In genomic region chr10:108336581-108336980, GRCm38 (mm10) we compare ENCODE assay signal across 24 mouse cellular contexts. TPM values are rescaled to one million over a fixed set of nuclear protein-coding genes. Genes with fewer than 3 reads are reported as not detected.
A peak's percentile ranks its signal among the peaks of the same experiment; 100 is the strongest.
DNase-seq lines count a peak whose midpoint lies in the region; ATAC-seq and TF ChIP-seq lines count a peak whose summit lies in the region.
"Had no signal": no experiment of that assay in that cellular context is flagged by ENCODE, and none has a peak within 500 bp of the region (broad histone marks: within the 10 kb centered on the region; RNA-seq: fewer than 3 reads in every experiment).

No protein-coding gene starts in this region.

- H3K9me3 ChIP-seq in heart, embryonic 12.5 days (replicated peaks) = no peaks in the 10 kb centered on the region
- no peaks in the 10 kb centered on the region for H3K9me3 ChIP-seq in midbrain, embryonic 11.5 days (ENCODE audit: control insufficient read depth, low read length)
- H3K9me3 ChIP-seq in midbrain, embryonic 16.5 days (replicated peaks; ENCODE audit: control insufficient read depth, low read length, poor library complexity, severe bottlenecking) = no peaks in the 10 kb centered on the region
- no peaks in the 10 kb centered on the region for H3K9me3 ChIP-seq in kidney, embryonic 15.5 days (replicated peaks)
- H3K9me3 ChIP-seq: embryonic facial prominence, embryonic 15.5 days; forebrain, embryonic 12.5 days; hindbrain, embryonic 10.5 days; midbrain, embryonic 13.5 days; neural tube, embryonic 12.5 days; stomach, embryonic 15.5 days had no signal

- TF ChIP-seq CTCF in layer of hippocampus, adult 2 months (conservative IDR thresholded peaks at IDR 0.05) = no peak

- H3K27ac ChIP-seq in heart, embryonic 12.5 days (ENCODE audit: poor library complexity, severe bottlenecking) = no peak overlapping the region
- no peak overlapping the region for H3K27ac ChIP-seq in midbrain, embryonic 11.5 days (ENCODE audit: low read depth, low read length)
- no peak overlapping the region for H3K27ac ChIP-seq in midbrain, embryonic 16.5 days (ENCODE audit: low read length)
- H3K27ac ChIP-seq in kidney, embryonic 15.5 days = peak overlapping the region; percentile 61
- no peak overlapping the region for H3K27ac ChIP-seq in layer of hippocampus, adult 2 months
- H3K27ac ChIP-seq: embryonic facial prominence, embryonic 15.5 days; forebrain, embryonic 12.5 days; hindbrain, embryonic 10.5 days; midbrain, embryonic 13.5 days; neural tube, embryonic 12.5 days; stomach, embryonic 15.5 days had no signal

- H3K27me3 ChIP-seq in heart, embryonic 12.5 days (replicated peaks) = no peaks in the 10 kb centered on the region
- H3K27me3 ChIP-seq in midbrain, embryonic 11.5 days (ENCODE audit: control insufficient read depth, insufficient read depth, low read length) = peaks cover 2% of the 10 kb centered on the region
- peaks cover 4% of the 10 kb centered on the region; the same call in 1 of the 2 replicates for H3K27me3 ChIP-seq in midbrain, embryonic 16.5 days (ENCODE audit: control insufficient read depth, insufficient read depth, low read depth, low read length)
- H3K27me3 ChIP-seq in kidney, embryonic 15.5 days = no peaks in the 10 kb centered on the region
- H3K27me3 ChIP-seq: embryonic facial prominence, embryonic 15.5 days; forebrain, embryonic 12.5 days; stomach, embryonic 15.5 days had no signal

- H3K36me3 ChIP-seq in heart, embryonic 12.5 days = peaks cover 21% of the 10 kb centered on the region
- H3K36me3 ChIP-seq in midbrain, embryonic 11.5 days (ENCODE audit: control insufficient read depth, insufficient read depth, low read length) = no peaks in the 10 kb centered on the region
- H3K36me3 ChIP-seq in midbrain, embryonic 16.5 days (ENCODE audit: control insufficient read depth, insufficient read depth, low read length) = no peaks in the 10 kb centered on the region
- H3K36me3 ChIP-seq in kidney, embryonic 15.5 days = peaks cover 15% of the 10 kb centered on the region
- H3K36me3 ChIP-seq: embryonic facial prominence, embryonic 15.5 days; midbrain, embryonic 13.5 days; neural tube, embryonic 12.5 days; stomach, embryonic 15.5 days had no signal

- peaks cover 4% of the 10 kb centered on the region; the same call in 1 of the 2 replicates for H3K4me1 ChIP-seq in heart, embryonic 12.5 days (replicated peaks)
- H3K4me1 ChIP-seq in midbrain, embryonic 11.5 days (ENCODE audit: control insufficient read depth, insufficient read depth, low read length) = peaks cover 8% of the 10 kb centered on the region
- H3K4me1 ChIP-seq in midbrain, embryonic 16.5 days (ENCODE audit: control insufficient read depth, insufficient read depth, low read length) = peaks cover 8% of the 10 kb centered on the region; the same call in 1 of the 2 replicates
- H3K4me1 ChIP-seq in kidney, embryonic 15.5 days = peaks cover 31% of the 10 kb centered on the region

- WGBS in heart, embryonic 12.5 days = 83% methylated on average over 9 of the region's 9 CpGs
- WGBS in midbrain, embryonic 11.5 days = 91% methylated on average over 9 of the region's 9 CpGs
- WGBS in midbrain, embryonic 16.5 days = 93% methylated on average over 9 of the region's 9 CpGs
- 59% methylated on average over 9 of the region's 9 CpGs for WGBS in kidney, embryonic 15.5 days

- H3K4me2 ChIP-seq in heart, embryonic 12.5 days = no peak overlapping the region
- H3K4me2 ChIP-seq in midbrain, embryonic 11.5 days = no peak overlapping the region
- no peak overlapping the region for H3K4me2 ChIP-seq in midbrain, embryonic 16.5 days (ENCODE audit: low read length)
- H3K4me2 ChIP-seq in kidney, embryonic 15.5 days = peak overlapping the region; percentile 12
- H3K4me2 ChIP-seq: embryonic facial prominence, embryonic 15.5 days; forebrain, embryonic 12.5 days; midbrain, embryonic 13.5 days; neural tube, embryonic 12.5 days; stomach, embryonic 15.5 days had no signal

- H3K9ac ChIP-seq in heart, embryonic 12.5 days = no peak overlapping the region
- no peak overlapping the region for H3K9ac ChIP-seq in midbrain, embryonic 11.5 days (ENCODE audit: low read length)
- H3K9ac ChIP-seq in midbrain, embryonic 16.5 days (ENCODE audit: low read depth, low read length) = no peak overlapping the region
- no peak overlapping the region for H3K9ac ChIP-seq in kidney, embryonic 15.5 days
- H3K9ac ChIP-seq: embryonic facial prominence, embryonic 15.5 days; forebrain, embryonic 12.5 days; midbrain, embryonic 13.5 days; neural tube, embryonic 12.5 days; stomach, embryonic 15.5 days had no signal

- no peak for ATAC-seq in heart, embryonic 12.5 days (ENCODE audit: insufficient number of reproducible peaks, low FRiP score)
- no peak for ATAC-seq in midbrain, embryonic 11.5 days (ENCODE audit: low FRiP score)
- ATAC-seq in midbrain, embryonic 16.5 days = no peak
- no peak for ATAC-seq in kidney, embryonic 15.5 days (replicated peaks; ENCODE audit: low FRiP score)
- ATAC-seq: CD4-positive, CD25-positive, alpha-beta regulatory T cell, adult 4 months; midbrain, embryonic 13.5 days had no signal

- DNase-seq in heart, adult 18-20 months = peak; percentile 12 to 13
- DNase-seq in midbrain, embryonic 11.5 days (ENCODE audit: low spot score, missing footprints) = peak; percentile 76
- peak; percentile 21 to 42 for DNase-seq in kidney, postnatal 36 days
- no peak for DNase-seq in layer of hippocampus, adult 2 months (ENCODE audit: low spot score in 2 of 2)
- no peak for DNase-seq in right cerebral cortex, postnatal 10 days (ENCODE audit: low spot score in 2 of 2)
- DNase-seq: cerebellum, adult 11 months; cerebellum, adult 9-11 months; gastrocnemius, postnatal 36 days; heart, postnatal 10 days; lung, postnatal 14 days; right cerebral cortex, postnatal 4 days; thymus, adult 18-20 months; thymus, postnatal 36 days had no signal

- no peak overlapping the region for H3K4me3 ChIP-seq in heart, embryonic 12.5 days
- no peak overlapping the region for H3K4me3 ChIP-seq in midbrain, embryonic 11.5 days (ENCODE audit: low read depth, low read length)
- no peak overlapping the region for H3K4me3 ChIP-seq in midbrain, embryonic 16.5 days (ENCODE audit: low read depth, low read length)
- no peak overlapping the region for H3K4me3 ChIP-seq in kidney, embryonic 15.5 days (replicated peaks)
- H3K4me3 ChIP-seq in layer of hippocampus, adult 2 months = no peak overlapping the region
- H3K4me3 ChIP-seq: embryonic facial prominence, embryonic 15.5 days; forebrain, embryonic 12.5 days; hindbrain, embryonic 10.5 days; midbrain, embryonic 13.5 days; neural tube, embryonic 12.5 days; stomach, embryonic 15.5 days had no signal

RNA-seq across cellular contexts. Expression of gene Pawr, which starts 4.7 kb away (rescaled TPM):
- 1 to 10 TPM; 4.4 to 4.8 TPM for total RNA-seq in heart, adult 18-20 months (2021)
- polyA plus RNA-seq in heart, embryonic 12.5 days (2016; fragmentation: Nextera tagmentation; extraction: Ambion mirVana) = 21.0 and 23.2 TPM in 2 replicates
- polyA plus RNA-seq in midbrain, embryonic 11.5 days (2014; fragmentation: Nextera tagmentation; extraction: Ambion mirVana) = 14.4 and 14.5 TPM in 2 replicates
- polyA plus RNA-seq in midbrain, embryonic 16.5 days (2015; fragmentation: Nextera tagmentation; extraction: Ambion mirVana) = 1.5 and 1.9 TPM in 2 replicates
- polyA plus RNA-seq in kidney, embryonic 15.5 days (2015; fragmentation: Nextera tagmentation; extraction: Ambion mirVana) = 16.5 and 17.5 TPM in 2 replicates
- total RNA-seq in layer of hippocampus, adult 2 months (2021) = 1 to 10 TPM; 2.1 to 2.4 TPM
- total RNA-seq: common myeloid progenitor, adult 5-6 weeks had no signal
- polyA plus RNA-seq: CD4-positive, CD25-positive, alpha-beta regulatory T cell, adult 4 months had no signal

Comparison
In these comparisons a context has a peak if more than half of its experiments do, and no peak if none do; other contexts are left out.
1. DNase-seq: peak in heart, adult 18-20 months (2 of 2), midbrain, embryonic 11.5 days (single experiment) and kidney, postnatal 36 days (2 of 2); none in layer of hippocampus, adult 2 months (0 of 2) and right cerebral cortex, postnatal 10 days (0 of 2).